Mouse (Mus musculus): ENCODE measurements around the gene Dnmt3c. TPM values are rescaled to one million over a fixed set of nuclear protein-coding genes. Genes with fewer than 3 reads are reported as not detected.

The Dnmt3c gene
- total RNA-seq, 2 experiments from 2014 or later, result 0.17 TPM; not detected in 1

GRCm38 (mm10) chr2:153778638-153779362 lies 82.3 kb downstream of the Dnmt3c start:
- intact Hi-C loops (cut with DNase I), result no loop called here
- DNase-seq (ENCODE audit: extremely low spot score in 1 of 2, low spot score in 2 of 2), result peak; percentile 29 to 88

Other genes with a start within 250 kb of the Dnmt3c start
- gene 4930404H24Rik, start 203.9 kb upstream of the Dnmt3c start, total RNA-seq (2021), result not detected
- 10 to 100 TPM; 55.5 to 62.5 TPM for gene Nol4l, start 166.7 kb upstream of the Dnmt3c start, total RNA-seq (2021)
- gene Commd7, start 63.9 kb upstream of the Dnmt3c start, total RNA-seq (2021), result 10 to 100 TPM; 32.9 to 36.5 TPM
- gene Dnmt3b, start 47.2 kb upstream of the Dnmt3c start, total RNA-seq (2021), result 1 to 10 TPM; 1.5 to 1.7 TPM
- gene Mapre1, start 44.6 kb downstream of the Dnmt3c start, total RNA-seq (2021), result 100 to 1,000 TPM; 183 to 200 TPM
- gene Efcab8, start 83.3 kb downstream of the Dnmt3c start, total RNA-seq (2021), result under 1 TPM; 0.45 to 0.56 TPM
- not detected for gene Sun5, start 174.4 kb downstream of the Dnmt3c start, total RNA-seq (2021)
- gene Bpifb2, start 178.4 kb downstream of the Dnmt3c start, total RNA-seq (2021), result not detected
- gene Bpifb6, start 203.7 kb downstream of the Dnmt3c start, total RNA-seq (2021), result not detected
- not detected for gene Bpifb3, start 221.6 kb downstream of the Dnmt3c start, total RNA-seq (2021)
- not detected for gene Bpifb4, start 241.6 kb downstream of the Dnmt3c start, total RNA-seq (2021)